Mouse (Mus musculus) ES-E14 (cell line): ENCODE results near the gene Zcchc4.

Source experiments
- CHD2 ChIP-seq: IDR thresholded peaks from 2 replicates; pipeline ENCODE4 v1.6.1; 2014; ENCODE audit warnings: mild to moderate bottlenecking, low read depth, low read length, inconsistent platforms
- MAFK ChIP-seq: IDR thresholded peaks from 2 replicates; pipeline ENCODE4 v1.6.1; 2014; ENCODE audit warnings: mild to moderate bottlenecking, low read depth, low read length, inconsistent platforms; ENCODE audit not compliant: insufficient read depth
- ZC3H11A ChIP-seq: IDR thresholded peaks from 2 replicates; pipeline ENCODE4 v1.6.1; 2012; ENCODE audit warnings: low read depth, mild to moderate bottlenecking, inconsistent platforms, low read length, borderline replicate concordance

- no peak for TF ChIP-seq ZC3H11A
- TF ChIP-seq MAFK, result no peak
- no peak for TF ChIP-seq CHD2
Measured at GRCm38 (mm10) chr5:52833005-52833404, 57.8 kb downstream of the Zcchc4 start.
